Mouse (Mus musculus) heart, postnatal 14 days (tissue): ENCODE results near the gene Olfr1391. TPM values are rescaled to one million over a fixed set of nuclear protein-coding genes. Genes with fewer than 3 reads are reported as not detected.
"Not testable (repeated sequence)": the region's sequence is repeated elsewhere in the genome, so short reads cannot be mapped to it uniquely, and the experiment has no call there.

Experiments used
- DNase-seq, 2 experiments: peaks; one replicate each; pipeline ENCODE4 v3.0.0; 2021 to 2022
- intact Hi-C: fragments of 180-260 bp; cut with DNase I; formaldehyde crosslinking; loops from one replicate; pipeline ENCODE4 v1.15.1; 2025
- long read RNA-seq, 2 experiments: library from polyadenylated mRNA; stranded (forward); transcript quantifications; one replicate each; pipeline ENCODE4 v2.0.0; 2021
- total RNA-seq, 2 experiments: library from RNA; stranded (reverse); gene quantifications; 2 replicates each; pipeline ENCODE4 v1.2.3; 2021

Gene Olfr1391
- not detected for total RNA-seq
- long read RNA-seq, experiment 1 = 0 reads
- long read RNA-seq, experiment 2 = 0 reads

DNA sequence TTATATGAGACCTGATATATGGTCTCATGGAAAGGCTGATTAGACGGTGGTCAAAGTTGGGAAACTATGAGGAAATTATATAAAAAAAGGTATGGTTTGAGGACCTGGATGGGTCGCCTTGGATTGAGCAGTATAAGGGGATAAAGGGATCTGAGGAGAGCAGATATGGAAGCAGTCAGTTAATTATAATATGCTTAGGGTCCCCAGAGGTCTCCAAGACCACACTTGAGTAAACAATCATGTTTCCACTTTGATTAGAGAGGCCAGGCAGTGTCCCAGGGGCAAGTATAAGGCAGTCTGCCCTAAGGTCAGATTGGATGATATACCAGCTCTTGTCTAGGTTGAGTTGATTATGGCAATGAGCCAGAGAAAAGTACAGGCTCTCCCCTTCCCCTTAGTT lies at the start of gene Olfr1391:
Olfr1391 (plus strand) TSS at position 301 of the 400 bp plus-strand sequence.
- intact Hi-C loops = no loop called here
- DNase-seq = no peak

DNA sequence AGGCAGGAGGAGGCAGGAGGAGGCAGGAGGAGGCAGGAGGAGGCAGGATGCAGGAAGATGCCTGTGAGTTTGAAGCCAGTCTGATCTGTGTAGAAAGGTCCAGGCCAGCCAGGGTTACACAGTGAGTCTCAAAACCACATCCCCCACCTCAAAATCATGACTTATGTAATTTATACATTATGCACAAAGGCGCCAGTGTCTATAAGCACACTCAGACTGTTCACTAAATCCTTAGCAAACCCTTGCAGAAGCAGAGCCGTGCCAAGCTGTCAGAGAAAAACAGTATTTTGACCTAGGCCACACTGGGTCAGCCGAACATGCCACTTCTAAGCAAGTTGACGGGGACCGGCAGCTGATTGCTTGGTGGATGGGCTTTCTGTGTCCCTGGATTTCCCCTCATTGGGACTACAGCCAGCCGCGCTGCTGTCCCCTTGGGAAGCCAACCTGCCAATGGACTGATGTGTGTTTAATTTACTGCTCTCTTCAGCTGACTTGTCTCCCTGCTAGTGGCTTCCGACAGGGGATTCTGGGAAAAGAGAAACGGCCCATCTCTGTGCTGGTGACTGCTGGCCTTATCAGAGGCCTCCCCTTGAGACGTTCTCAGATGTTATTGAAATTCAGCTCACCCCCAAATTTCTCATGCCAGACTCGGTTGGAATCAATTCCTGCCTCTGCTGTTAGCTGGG lies 48.6 kb upstream of the Olfr1391 start:
- intact Hi-C loops = loop anchor here (5.0 kb wide), 1 partner anchor 402 kb away; the partner anchor contains the start of gene Irgm1
- no peak for DNase-seq

DNA sequence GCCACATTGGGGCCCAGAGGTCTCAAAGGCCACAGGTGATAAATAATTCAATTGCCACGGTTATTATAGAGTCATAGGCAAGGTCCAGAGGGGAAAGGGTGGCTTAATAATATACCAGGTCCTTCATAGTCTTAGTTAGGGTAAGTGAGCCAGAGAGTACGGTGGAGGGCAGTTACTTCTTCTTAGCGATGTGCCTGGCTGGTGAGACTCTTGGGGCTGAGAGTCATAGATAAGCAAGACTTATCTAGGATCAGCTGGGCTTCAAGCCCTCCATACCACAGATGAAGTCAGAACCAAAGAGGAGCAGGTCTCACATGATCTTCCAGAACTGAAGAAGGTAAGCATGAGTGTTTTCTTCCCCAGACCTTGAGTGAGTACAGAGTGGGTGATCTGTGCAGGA lies 44.3 kb upstream of the Olfr1391 start, which contains the start of gene Olfr1393:
Olfr1393 (plus strand) TSS at position 83 of the 400 bp plus-strand sequence.
- DNase-seq = no peak
- intact Hi-C loops = no loop called here

DNA sequence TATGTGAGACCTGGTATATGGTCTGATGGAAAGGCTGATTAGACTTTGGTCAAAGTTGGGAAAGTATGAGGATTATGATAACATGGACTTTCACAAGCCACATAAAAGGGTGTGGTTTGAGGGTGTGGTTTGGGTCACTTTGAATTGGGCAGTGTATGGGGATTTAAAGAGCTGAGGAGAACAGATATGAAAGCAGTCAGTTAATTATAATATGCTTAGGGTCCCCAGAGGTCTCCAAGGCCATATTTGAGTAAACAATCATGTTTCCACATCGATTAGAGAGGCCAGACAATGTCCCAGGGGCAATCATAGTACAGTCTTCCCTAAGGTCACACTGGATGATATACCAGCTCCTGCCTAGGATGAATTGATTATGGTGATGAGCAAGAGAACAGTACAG lies 37.6 kb upstream of the Olfr1391 start, which contains the start of gene Olfr1392:
Olfr1392 (plus strand) TSS at position 301 of the 400 bp plus-strand sequence.
- DNase-seq, intact Hi-C loops: not testable (repeated sequence)

DNA sequence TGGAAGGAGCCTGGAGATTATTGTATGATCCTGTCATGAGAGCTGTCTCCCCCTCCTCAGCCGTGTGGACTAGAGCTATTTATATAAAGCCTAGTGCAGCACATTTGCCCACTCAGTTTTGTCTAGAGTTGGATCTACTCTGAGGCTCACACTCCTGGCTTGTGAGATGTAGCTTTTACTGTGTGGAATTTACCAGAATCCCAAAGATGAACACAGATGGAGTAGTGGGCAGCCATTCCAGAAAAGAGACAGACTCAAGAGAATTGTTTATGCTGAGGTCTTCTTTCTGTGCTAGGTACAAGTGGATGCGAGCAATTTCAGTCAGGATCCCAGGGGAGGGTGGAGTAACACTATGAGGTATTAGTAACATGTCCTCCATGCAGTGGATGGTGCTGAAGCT lies 35.3 kb upstream of the Olfr1391 start:
- intact Hi-C loops = no loop called here
- no peak for DNase-seq

DNA sequence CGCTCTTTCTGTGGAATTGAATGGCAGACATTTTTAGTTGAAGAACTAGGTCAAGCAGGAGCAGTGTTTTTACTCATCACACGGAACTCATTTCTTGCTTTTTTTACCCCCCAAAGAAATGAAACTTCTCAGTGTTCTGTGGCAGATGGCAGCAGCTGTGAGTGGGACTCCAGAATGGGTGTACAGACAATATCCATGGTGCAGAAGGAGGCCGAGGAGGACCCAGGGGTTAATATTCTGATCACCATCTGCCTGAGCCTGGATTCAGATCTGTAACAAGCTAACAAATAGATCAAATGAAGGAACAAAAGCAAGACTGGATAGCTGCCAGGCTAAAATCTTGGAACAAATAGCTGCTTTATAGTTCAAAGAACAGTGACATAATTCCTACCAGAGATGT lies 29.8 kb upstream of the Olfr1391 start:
- DNase-seq = no peak
- intact Hi-C loops = no loop called here

DNA sequence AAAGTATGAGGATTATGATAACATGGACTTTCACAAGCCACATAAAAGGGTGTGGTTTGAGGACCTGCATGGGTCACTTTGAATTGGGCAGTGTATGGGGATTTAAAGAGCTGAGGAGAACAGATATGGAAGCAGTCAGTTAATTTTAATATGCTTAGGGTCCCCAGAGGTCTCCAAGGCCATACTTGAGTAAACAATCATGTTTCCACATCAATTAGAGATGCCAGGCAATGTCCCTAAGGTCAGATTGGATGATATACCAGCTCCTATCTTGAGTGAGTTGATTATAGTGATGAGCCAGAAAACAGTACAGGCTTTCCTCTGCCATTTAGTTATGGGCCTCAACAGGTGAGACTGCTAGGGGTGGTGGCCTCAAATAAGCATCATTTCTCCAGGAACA lies 18.1 kb upstream of the Olfr1391 start, which contains the start of gene Olfr10:
Olfr10 (plus strand) TSS at position 301 of the 400 bp plus-strand sequence.
- DNase-seq = no peak
- intact Hi-C loops = no loop called here

DNA sequence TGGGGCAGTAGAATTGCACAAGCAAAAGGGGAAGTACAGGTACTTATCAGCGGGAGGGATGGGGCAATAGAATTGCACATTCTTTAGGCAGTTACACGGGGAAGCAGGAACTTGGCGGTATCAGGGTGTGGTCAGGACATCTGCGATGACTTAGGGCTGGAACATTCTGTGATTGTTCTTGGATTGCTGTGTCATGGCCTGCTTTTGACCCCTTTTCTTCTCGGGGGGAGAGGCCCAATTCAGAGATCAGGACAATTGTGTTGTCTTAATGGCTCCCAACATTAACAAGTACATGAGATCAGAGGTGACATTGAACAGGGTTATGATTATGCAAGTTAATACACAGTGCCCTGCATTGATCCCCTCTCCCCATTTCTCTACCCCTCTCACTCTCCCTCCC lies 14.0 kb upstream of the Olfr1391 start:
- DNase-seq, intact Hi-C loops: not testable (repeated sequence)

DNA sequence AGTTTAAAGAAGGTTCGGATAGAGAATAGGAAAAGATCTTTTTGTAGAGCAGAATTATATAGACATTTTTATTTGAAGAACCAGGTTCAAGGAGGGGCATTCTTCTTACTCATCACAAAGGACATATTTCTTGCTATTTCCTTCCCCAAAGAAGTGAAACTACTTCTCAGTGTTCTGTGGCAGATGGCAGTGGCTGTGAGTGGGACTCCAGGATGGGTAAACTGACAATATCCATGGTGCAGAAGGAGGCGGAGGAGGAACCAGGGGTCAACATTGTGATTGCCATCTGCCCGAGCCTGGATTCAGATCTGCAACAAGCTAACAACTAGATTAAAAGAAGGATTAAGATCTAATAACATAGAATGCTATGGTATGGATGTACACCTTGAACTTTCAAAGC lies 4.2 kb downstream of the Olfr1391 start:
- intact Hi-C loops = no loop called here
- no peak for DNase-seq

DNA sequence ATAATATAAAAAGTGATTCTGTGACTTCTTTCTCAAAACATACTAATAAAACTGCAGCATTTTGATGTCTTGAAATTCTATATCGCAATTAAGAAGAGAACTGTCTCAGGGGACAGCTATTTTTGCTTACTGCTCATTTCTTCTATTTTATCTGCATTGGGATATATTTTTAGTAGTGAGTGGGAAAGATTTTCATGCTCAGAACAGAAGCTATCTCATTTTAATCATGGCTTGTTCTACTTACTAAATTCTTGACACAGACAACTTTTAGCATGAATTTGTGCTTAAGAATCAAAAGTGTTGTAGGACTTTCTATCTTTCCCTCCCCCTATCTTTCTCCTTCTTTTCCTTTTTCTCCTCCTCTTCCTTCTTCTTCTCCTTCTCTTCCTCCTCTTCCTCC lies 7.1 kb downstream of the Olfr1391 start:
- intact Hi-C loops = no loop called here
- no peak for DNase-seq

DNA sequence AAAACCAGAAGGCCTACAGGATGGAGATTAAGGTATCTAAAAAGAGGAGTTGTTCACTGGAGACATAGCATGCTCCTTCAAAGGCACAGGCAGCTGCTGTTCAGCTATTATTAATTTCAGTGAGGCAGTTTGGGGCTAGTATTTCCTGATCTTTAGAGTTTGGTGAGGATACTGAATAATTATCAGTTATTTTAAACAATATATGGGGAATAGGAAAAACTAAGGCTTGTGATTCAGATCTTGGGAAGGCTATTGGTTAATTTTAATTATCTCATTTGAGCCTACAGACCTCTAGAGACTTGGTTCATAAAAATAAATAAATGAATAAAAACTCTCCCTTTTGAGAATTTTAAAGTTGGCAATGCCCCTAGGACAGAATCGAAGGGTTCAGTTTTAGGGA lies 12.3 kb downstream of the Olfr1391 start, which contains the start of gene Olfr1390:
Olfr1390 (plus strand) TSS at position 301 of the 400 bp plus-strand sequence.
- intact Hi-C loops = no loop called here
- DNase-seq = no peak

DNA sequence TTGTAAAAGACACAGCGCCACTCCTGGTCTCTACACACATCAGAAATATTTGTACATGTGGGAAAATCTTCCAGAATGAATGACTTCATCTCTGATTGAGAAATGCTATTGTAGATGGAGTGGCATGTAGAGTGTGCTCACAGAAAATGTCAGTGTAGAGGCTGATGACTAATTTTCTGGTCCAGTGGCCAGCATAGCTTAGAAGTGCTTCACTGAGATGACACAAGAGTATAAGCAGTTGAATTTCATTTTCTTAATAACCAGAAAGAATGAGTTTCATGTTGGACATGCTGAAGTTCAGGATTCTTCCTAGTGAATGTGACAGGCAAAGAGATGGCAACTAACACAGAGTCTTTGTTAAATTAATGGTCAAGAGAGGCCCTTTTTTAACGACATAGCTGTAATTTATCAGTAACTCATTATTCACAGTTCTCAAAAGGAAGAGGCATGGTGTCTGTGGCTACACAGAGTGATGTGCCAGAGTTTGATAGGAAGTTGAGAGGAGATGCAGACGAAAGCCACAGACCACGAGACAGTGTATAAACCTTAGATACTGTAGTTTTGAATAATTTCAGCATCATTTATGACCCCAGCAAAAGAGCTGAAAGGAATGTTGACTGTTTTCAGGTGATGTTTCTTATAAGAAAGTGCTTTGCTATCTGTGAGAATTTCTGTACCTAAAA lies 14.7 kb downstream of the Olfr1391 start:
- intact Hi-C loops = no loop called here
- no peak for DNase-seq

Other genes starting within 250 kb of the Olfr1391 start
- gene Ifi47, start 246.2 kb upstream of the Olfr1391 start, total RNA-seq = 1 to 10 TPM; 2.4 to 3.4 TPM
- 1 to 10 TPM; 1.2 to 1.4 TPM for gene Olfr1396, start 207.9 kb upstream of the Olfr1391 start, total RNA-seq
- not detected for gene Olfr1395, start 180.5 kb upstream of the Olfr1391 start, total RNA-seq
- not detected for gene Olfr1394, start 168.4 kb upstream of the Olfr1391 start, total RNA-seq
- gene Btnl9, start 135.6 kb upstream of the Olfr1391 start, total RNA-seq = 10 to 100 TPM; 48.3 to 52.4 TPM
- 10 to 100 TPM; 26.3 to 27.0 TPM for gene Zfp62, start 119.5 kb upstream of the Olfr1391 start, total RNA-seq
- gene Mgat1, start 78.6 kb upstream of the Olfr1391 start, total RNA-seq = 10 to 100 TPM; 59.3 to 68.4 TPM
- under 1 TPM; 0.32 to 0.48 TPM for gene Olfr1393, start 44.4 kb upstream of the Olfr1391 start, total RNA-seq
- not detected for gene Olfr1392, start 37.5 kb upstream of the Olfr1391 start, total RNA-seq
- not detected for gene Olfr10, start 18.0 kb upstream of the Olfr1391 start, total RNA-seq
- gene Olfr1390, start 12.4 kb downstream of the Olfr1391 start, total RNA-seq = not detected
- not detected for gene Olfr1389, start 100.3 kb downstream of the Olfr1391 start, total RNA-seq
- under 1 TPM in 1 of 2 experiments, not detected in 1; 0.07 TPM for gene Olfr1388, start 113.9 kb downstream of the Olfr1391 start, total RNA-seq
- gene Olfr1387, start 132.6 kb downstream of the Olfr1391 start, total RNA-seq = under 1 TPM in 1 of 2 experiments, not detected in 1; 0.05 TPM
- not detected for gene Olfr1386, start 142.3 kb downstream of the Olfr1391 start, total RNA-seq
- gene Olfr1385, start 166.3 kb downstream of the Olfr1391 start, total RNA-seq = not detected
- under 1 TPM; 0.22 to 0.26 TPM for gene Olfr1384, start 184.0 kb downstream of the Olfr1391 start, total RNA-seq
- under 1 TPM; 0.41 to 0.63 TPM for gene Olfr1383, start 196.9 kb downstream of the Olfr1391 start, total RNA-seq
- not detected for gene Olfr1382, start 205.5 kb downstream of the Olfr1391 start, total RNA-seq
- gene Olfr1381, start 220.7 kb downstream of the Olfr1391 start, total RNA-seq = not detected
- gene Olfr1380, start 234.1 kb downstream of the Olfr1391 start, total RNA-seq = not detected